Mouse (Mus musculus) intestine, embryonic 14.5 days (tissue): ENCODE data around the gene Tbc1d30. TPM values are rescaled to one million over a fixed set of nuclear protein-coding genes. Genes with fewer than 3 reads are reported as not detected.

Experiments used
- ATAC-seq: fragments of 200-750 bp; cut with Nextera tagmentation; replicated peaks from 2 replicates; pipeline ENCODE4 v1.8.0; 2017; ENCODE audit warnings: low read depth, moderate number of reproducible peaks, moderate TSS enrichment, moderate library complexity; ENCODE audit not compliant: low FRiP score, low TSS enrichment
- DNase-seq: peaks from one replicate; pipeline ENCODE4 v3.0.0-alpha.2; 2018; ENCODE audit warnings: low spot score
- H3K27ac ChIP-seq: fragments of 300-500 bp; sonication (generic); 2 replicates; pipeline ENCODE4 v1.5.1; 2014; ENCODE audit warnings: low read depth, mild to moderate bottlenecking, control low read depth
- H3K27me3 ChIP-seq: fragments of 300-500 bp; sonication (generic); replicated peaks from 2 replicates; pipeline ENCODE4 v1.6.1; 2014; ENCODE audit warnings: low read length, control low read depth; ENCODE audit not compliant: control insufficient read depth, insufficient read depth
- H3K36me3 ChIP-seq: fragments of 300-500 bp; sonication (generic); 2 replicates; pipeline ENCODE4 v1.6.1; 2014; ENCODE audit warnings: low read length, control low read depth; ENCODE audit not compliant: control insufficient read depth, insufficient read depth
- H3K4me1 ChIP-seq: fragments of 300-500 bp; sonication (generic); replicated peaks from 2 replicates; pipeline ENCODE4 v1.6.1; 2014; ENCODE audit warnings: low read length, control low read depth, mixed read lengths; ENCODE audit not compliant: control insufficient read depth, insufficient read depth
- H3K4me2 ChIP-seq: fragments of 300-500 bp; sonication (generic); 2 replicates; pipeline ENCODE4 v1.6.1; 2014; ENCODE audit warnings: low read length
- H3K4me3 ChIP-seq: fragments of 300-500 bp; sonication (generic); 2 replicates; pipeline ENCODE4 v1.5.1; 2014; ENCODE audit warnings: low read depth, low read length, control low read depth, mixed read lengths
- H3K9ac ChIP-seq: fragments of 300-500 bp; sonication (generic); 2 replicates; pipeline ENCODE4 v1.6.1; 2014; ENCODE audit warnings: mild to moderate bottlenecking, low read length
- H3K9me3 ChIP-seq: fragments of 300-500 bp; sonication (generic); 2 replicates; pipeline ENCODE4 v1.6.1; 2016; ENCODE audit warnings: low read length, control low read depth; ENCODE audit not compliant: control insufficient read depth
- WGBS: fragments of 180-500 bp; shearing (Covaris S2); extraction: QIAGEN DNeasy Blood & Tissue Kit; methylation state at CpG from one replicate; pipeline ENCODE4 v1.1.7; 2014; 5-methylcytosine and 5-hydroxymethylcytosine counted together
- polyA plus RNA-seq: library from polyadenylated mRNA; unstranded; fragments of >200 nt; fragmentation: Nextera tagmentation; extraction: Ambion mirVana; gene quantifications from 2 replicates; pipeline ENCODE4 v1.2.1, GENCODE M21; 2014

The Tbc1d30 gene
- polyA plus RNA-seq, 1 experiment from 2014 or later, result 3.8 TPM

DNA sequence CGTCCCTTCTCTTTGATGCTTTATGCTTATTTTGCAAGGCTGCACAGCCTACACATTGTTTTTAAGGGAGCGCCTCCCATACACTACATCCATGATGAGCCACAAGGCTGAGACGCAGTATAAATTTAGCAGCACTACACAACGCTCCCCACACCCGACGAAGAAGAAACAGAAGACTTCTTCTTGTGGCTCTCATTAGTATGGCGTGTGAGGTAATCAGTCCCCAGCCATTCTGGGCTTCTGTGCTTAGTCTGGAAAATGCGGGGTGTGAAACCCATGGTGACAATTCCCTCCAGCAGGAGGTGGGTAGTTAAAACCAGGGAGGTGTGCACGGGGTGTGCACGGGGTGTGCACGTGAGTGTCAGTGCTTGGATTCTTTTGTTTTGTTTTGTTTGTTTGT lies 70.1 kb downstream of the Tbc1d30 start:
- H3K36me3 ChIP-seq, result no peaks in the 10 kb centered on the region
- ATAC-seq (no peak), DNase-seq (no peak)
- 84% methylated on average over 11 of the region's 11 CpGs for WGBS
- no peaks in the 10 kb centered on the region for H3K4me1 ChIP-seq
- H3K4me2 ChIP-seq, result no peak overlapping the region
- H3K4me3 ChIP-seq, result no peak overlapping the region
- no peaks in the 10 kb centered on the region for H3K27me3 ChIP-seq
- H3K9ac ChIP-seq, result no peak overlapping the region
- no peaks in the 10 kb centered on the region for H3K9me3 ChIP-seq
- H3K27ac ChIP-seq, result no peak overlapping the region

GRCm38 (mm10) chr10:121277022-121277471 lies 74.0 kb downstream of the Tbc1d30 start:
- Histone ChIP-seq H3K4me3 (no peak overlapping the region), H3K4me1 (no peaks in the 10 kb centered on the region), H3K9me3 (no peaks in the 10 kb centered on the region), H3K27me3 (no peaks in the 10 kb centered on the region), H3K9ac (no peak overlapping the region), H3K36me3 (no peaks in the 10 kb centered on the region), H3K27ac (no peak overlapping the region), H3K4me2 (no peak overlapping the region)
- ATAC-seq, result no peak
- 89% methylated on average over 2 of the region's 2 CpGs for WGBS
- DNase-seq, result no peak

GRCm38 (mm10) chr10:121274964-121275363 lies 76.1 kb downstream of the Tbc1d30 start:
- Histone ChIP-seq H3K36me3 (no peaks in the 10 kb centered on the region), H3K4me3 (no peak overlapping the region), H3K27ac (no peak overlapping the region), H3K9me3 (no peaks in the 10 kb centered on the region), H3K4me1 (no peaks in the 10 kb centered on the region), H3K4me2 (no peak overlapping the region), H3K27me3 (no peaks in the 10 kb centered on the region), H3K9ac (no peak overlapping the region)
- DNase-seq, result no peak
- WGBS, result 83% methylated on average over 1 of the region's 1 CpGs
- no peak for ATAC-seq

DNA sequence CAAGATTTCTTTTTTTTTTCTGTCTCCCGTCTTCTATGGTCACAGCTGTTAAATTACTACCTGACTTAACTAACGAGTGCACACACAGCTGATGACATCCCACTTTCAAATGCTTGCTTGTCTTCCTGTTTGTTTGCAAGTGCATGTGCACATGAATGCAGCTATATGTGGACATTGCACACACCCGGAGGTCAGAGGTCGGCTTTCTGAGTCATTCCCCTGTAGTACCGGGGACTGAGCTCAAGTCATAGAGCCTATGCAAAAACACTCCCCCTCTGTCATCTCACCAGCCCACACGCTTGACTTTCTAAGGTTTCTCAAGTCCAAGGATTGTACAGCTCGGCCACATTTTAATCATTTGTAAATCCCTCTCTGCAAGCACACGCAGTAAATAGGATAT lies 80.1 kb downstream of the Tbc1d30 start:
- Histone ChIP-seq H3K4me1 (no peaks in the 10 kb centered on the region), H3K4me2 (no peak overlapping the region), H3K27ac (no peak overlapping the region), H3K4me3 (no peak overlapping the region), H3K9ac (no peak overlapping the region), H3K36me3 (no peaks in the 10 kb centered on the region), H3K27me3 (peaks cover 20% of the 10 kb centered on the region; the same call in 1 of the 2 replicates), H3K9me3 (no peaks in the 10 kb centered on the region)
- 82% methylated on average over 8 of the region's 8 CpGs for WGBS
- DNase-seq, result no peak
- no peak for ATAC-seq

DNA sequence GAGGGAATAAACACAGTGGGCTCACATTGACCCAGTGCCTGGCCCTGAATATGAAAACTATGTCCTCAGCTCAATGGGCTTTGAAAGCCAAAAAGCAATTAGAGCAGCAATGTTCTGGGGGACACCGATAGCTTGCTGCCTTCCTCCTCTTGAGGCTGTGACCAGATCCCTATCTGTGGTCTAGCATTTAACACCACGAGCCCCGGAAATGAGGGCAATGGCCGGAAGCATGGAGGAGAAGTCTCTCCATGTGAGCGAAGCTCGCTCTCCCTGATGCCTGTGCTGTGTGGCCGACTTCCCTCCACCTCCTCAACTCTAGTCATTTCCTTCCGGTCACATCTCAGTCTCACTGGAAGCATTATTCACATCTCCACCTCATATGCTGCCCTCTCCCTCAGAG lies 82.3 kb downstream of the Tbc1d30 start:
- Histone ChIP-seq H3K27me3 (peaks cover 20% of the 10 kb centered on the region), H3K4me2 (no peak overlapping the region), H3K9me3 (no peaks in the 10 kb centered on the region), H3K36me3 (no peaks in the 10 kb centered on the region), H3K4me3 (no peak overlapping the region), H3K27ac (no peak overlapping the region), H3K9ac (no peak overlapping the region), H3K4me1 (peaks cover 6% of the 10 kb centered on the region)
- no peak for DNase-seq
- ATAC-seq, result no peak
- WGBS, result 84% methylated on average over 8 of the region's 8 CpGs

DNA sequence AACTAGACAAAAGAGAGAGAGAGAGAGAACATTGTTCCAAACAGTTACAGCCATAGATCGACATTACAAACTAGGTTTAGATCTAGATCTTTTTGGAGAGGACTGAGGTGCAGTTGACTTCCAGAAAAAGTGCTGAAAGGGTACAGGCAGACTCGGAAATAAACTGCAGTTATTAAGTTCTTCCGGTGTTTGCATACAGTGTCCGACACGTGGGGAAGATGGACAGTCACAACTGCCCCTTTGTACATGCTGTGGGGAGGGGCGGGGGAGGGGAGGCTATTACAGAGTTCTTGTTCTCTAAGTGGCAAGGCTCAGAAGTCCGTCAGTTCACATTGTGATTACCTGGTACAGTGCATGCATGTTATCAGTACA lies 86.9 kb downstream of the Tbc1d30 start:
- Histone ChIP-seq H3K9me3 (no peaks in the 10 kb centered on the region), H3K4me1 (peaks cover 13% of the 10 kb centered on the region), H3K4me2 (peak overlapping the region; percentile 48), H3K36me3 (no peaks in the 10 kb centered on the region), H3K9ac (no peak overlapping the region), H3K4me3 (no peak overlapping the region), H3K27me3 (peaks cover 20% of the 10 kb centered on the region), H3K27ac (peak overlapping the region; percentile 44)
- 47% methylated on average over 7 of the region's 7 CpGs for WGBS
- no peak for DNase-seq
- no peak for ATAC-seq

- Histone ChIP-seq H3K27me3 (peaks cover 18% of the 10 kb centered on the region), H3K9ac (no peak overlapping the region)
Observed at GRCm38 (mm10) chr10:121263520-121264203, 87.4 kb downstream of the Tbc1d30 start.

DNA sequence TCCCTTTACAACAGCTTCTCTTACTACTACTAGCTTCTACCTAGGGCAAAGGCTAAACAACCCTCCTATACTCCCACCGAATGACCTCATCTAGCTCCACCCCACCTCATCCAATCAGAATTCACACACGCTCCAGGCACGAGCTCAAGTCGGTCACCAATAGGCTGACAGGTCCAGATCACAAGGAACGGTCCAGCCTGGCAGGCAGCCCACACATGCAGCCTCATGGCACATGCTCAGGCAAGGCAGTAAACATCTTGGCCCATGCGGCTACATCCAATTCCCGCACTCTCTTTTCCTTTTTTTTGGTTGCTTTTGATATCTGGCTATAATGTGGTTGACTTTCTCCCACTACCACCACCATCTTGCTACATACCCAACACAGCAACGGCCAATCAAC lies 88.9 kb downstream of the Tbc1d30 start:
- H3K4me3 ChIP-seq, result no peak overlapping the region
- no peak overlapping the region for H3K4me2 ChIP-seq
- H3K9ac ChIP-seq, result no peak overlapping the region
- peaks cover 10% of the 10 kb centered on the region for H3K27me3 ChIP-seq
- ATAC-seq, result no peak
- H3K36me3 ChIP-seq, result no peaks in the 10 kb centered on the region
- H3K27ac ChIP-seq, result no peak overlapping the region
- 89% methylated on average over 8 of the region's 8 CpGs for WGBS
- no peaks in the 10 kb centered on the region for H3K9me3 ChIP-seq
- DNase-seq, result no peak
- H3K4me1 ChIP-seq, result peaks cover 13% of the 10 kb centered on the region

More at GRCm38 (mm10) chr10:121263520-121264203, 87.4 kb downstream of the Tbc1d30 start:
- Histone ChIP-seq H3K9me3 (no peaks in the 10 kb centered on the region), H3K4me3 (0 out of 2 replicates have a peak overlapping the region, but pooled peaks have one; percentile 16), H3K4me2 (peak overlapping the region; percentile 48), H3K36me3 (no peaks in the 10 kb centered on the region), H3K27ac (peak overlapping the region; percentile 44), H3K4me1 (peaks cover 13% of the 10 kb centered on the region)
- peak; percentile 63 for DNase-seq
- WGBS, result 32% methylated on average over 21 of the region's 21 CpGs
- peak; percentile 47; the same call in 1 of the 2 replicates for ATAC-seq

GRCm38 (mm10) chr10:121261036-121261592 lies 90.0 kb downstream of the Tbc1d30 start:
- no peaks in the 10 kb centered on the region for H3K36me3 ChIP-seq
- WGBS, result 90% methylated on average over 6 of the region's 6 CpGs
- peaks cover under 1% of the 10 kb centered on the region; the same call in 1 of the 2 replicates for H3K27me3 ChIP-seq
- no peak overlapping the region for H3K9ac ChIP-seq
- no peaks in the 10 kb centered on the region for H3K9me3 ChIP-seq
- DNase-seq, result no peak
- H3K4me3 ChIP-seq, result no peak overlapping the region
- H3K27ac ChIP-seq, result no peak overlapping the region
- peaks cover 13% of the 10 kb centered on the region for H3K4me1 ChIP-seq
- no peak for ATAC-seq
- no peak overlapping the region for H3K4me2 ChIP-seq
